Mouse (Mus musculus) bone marrow macrophage, adult 2 months (primary cell): ENCODE results near the gene Slc3a1. TPM values are rescaled to one million over a fixed set of nuclear protein-coding genes. Genes with fewer than 3 reads are reported as not detected.

Source experiments
- H3K27ac ChIP-seq: 2 replicates; pipeline ENCODE4 v1.5.1; 2012; ENCODE audit warnings: low read depth, low read length; ENCODE audit not compliant: insufficient read depth
- H3K4me1 ChIP-seq: 2 replicates; pipeline ENCODE4 v1.6.1; 2012; ENCODE audit warnings: low read length; ENCODE audit not compliant: control insufficient read depth, insufficient read depth
- H3K4me3 ChIP-seq: 2 replicates; pipeline ENCODE4 v1.5.1; 2012; ENCODE audit warnings: mild to moderate bottlenecking, low read length, moderate library complexity; ENCODE audit not compliant: insufficient read depth
- CTCF ChIP-seq: IDR thresholded peaks from 2 replicates; pipeline ENCODE4 v1.5.1; 2012; ENCODE audit warnings: low read depth, mild to moderate bottlenecking, low read length, moderate library complexity
- POLR2A ChIP-seq: IDR thresholded peaks from 2 replicates; pipeline ENCODE4 v1.6.1; 2012; ENCODE audit warnings: mild to moderate bottlenecking, low read depth, low read length, borderline replicate concordance
- polyA plus RNA-seq: library from polyadenylated mRNA; stranded (reverse); fragments of >200 nt; gene quantifications from 2 replicates; pipeline ENCODE4 v1.2.4, GENCODE M21; 2012; ENCODE audit not compliant: missing spikeins, insufficient read depth, insufficient read length

Gene Slc3a1
- polyA plus RNA-seq, 1 experiment = 0.32 TPM

GRCm38 (mm10) chr17:85018344-85018743, 9.8 kb upstream of the Slc3a1 start:
- H3K4me3 ChIP-seq = no peak overlapping the region
- TF ChIP-seq POLR2A (no peak), CTCF (no peak)
- H3K27ac ChIP-seq = no peak overlapping the region
- H3K4me1 ChIP-seq = peaks cover 11% of the 10 kb centered on the region

- Histone ChIP-seq H3K4me1 (peaks cover 11% of the 10 kb centered on the region), H3K4me3 (no peak overlapping the region), H3K27ac (no peak overlapping the region)
- TF ChIP-seq CTCF = no peak
- no peak for TF ChIP-seq POLR2A
Measured at GRCm38 (mm10) chr17:85018794-85019193, 9.4 kb upstream of the Slc3a1 start.

- Histone ChIP-seq H3K27ac (no peak overlapping the region), H3K4me1 (peaks cover 11% of the 10 kb centered on the region), H3K4me3 (no peak overlapping the region)
- no peak for TF ChIP-seq POLR2A
- no peak for TF ChIP-seq CTCF
Measured at GRCm38 (mm10) chr17:85020343-85020742, 7.8 kb upstream of the Slc3a1 start.

DNA sequence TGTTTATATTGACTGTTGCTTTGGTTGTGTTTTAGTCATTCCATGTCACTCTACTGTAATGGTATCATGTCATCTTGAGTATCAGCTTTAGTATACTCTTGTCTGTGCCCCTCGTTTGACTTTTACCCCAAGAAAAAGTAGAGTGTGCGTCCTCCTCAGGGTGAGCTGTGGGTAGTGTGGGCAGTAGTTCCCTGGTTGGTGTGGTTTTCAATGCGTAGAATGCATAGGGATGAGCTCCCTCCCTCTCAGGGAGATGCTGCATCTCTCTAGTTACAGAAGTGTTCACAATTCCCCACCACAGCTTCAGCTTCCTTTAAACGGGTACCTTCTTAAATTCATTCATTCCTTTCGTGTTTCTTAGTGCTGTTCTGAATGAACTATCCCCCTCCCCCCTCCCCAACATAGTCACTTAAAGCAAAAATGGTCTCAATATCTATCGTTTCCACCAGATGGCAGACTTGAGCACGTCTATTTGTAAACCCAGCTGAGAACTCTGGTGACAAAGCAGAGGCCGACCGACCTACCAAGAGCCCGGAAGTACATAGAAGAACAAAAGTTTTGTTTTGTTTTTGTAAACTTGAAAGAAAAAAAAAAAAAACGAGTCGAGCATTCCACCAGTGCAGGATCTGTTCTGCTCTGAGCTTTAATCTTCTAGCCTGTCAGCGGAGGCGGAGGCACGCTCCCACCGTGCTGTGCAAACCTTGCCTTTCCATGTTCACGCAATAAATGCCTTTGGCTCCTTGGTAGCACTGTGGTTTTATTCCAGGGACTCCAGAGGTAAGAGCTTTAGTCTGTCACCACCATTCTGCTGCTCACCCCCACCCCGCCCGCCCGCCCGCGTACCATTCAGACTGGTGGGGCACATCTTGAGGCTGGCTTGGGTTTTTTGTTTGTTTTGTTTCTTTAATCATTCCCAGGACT, 4.7 kb upstream of the Slc3a1 start:
- no peak overlapping the region for H3K4me3 ChIP-seq
- no peak overlapping the region for H3K27ac ChIP-seq
- TF ChIP-seq CTCF = no peak
- TF ChIP-seq POLR2A = no peak
- H3K4me1 ChIP-seq = peaks cover 6% of the 10 kb centered on the region

GRCm38 (mm10) chr17:85024237-85024636, 3.9 kb upstream of the Slc3a1 start:
- Histone ChIP-seq H3K4me3 (no peak overlapping the region), H3K27ac (no peak overlapping the region), H3K4me1 (peaks cover 2% of the 10 kb centered on the region)
- TF ChIP-seq POLR2A (no peak), CTCF (no peak)

GRCm38 (mm10) chr17:85025151-85025550, 3.0 kb upstream of the Slc3a1 start:
- Histone ChIP-seq H3K4me3 (no peak overlapping the region), H3K4me1 (no peaks in the 10 kb centered on the region), H3K27ac (no peak overlapping the region)
- no peak for TF ChIP-seq CTCF
- no peak for TF ChIP-seq POLR2A

GRCm38 (mm10) chr17:85026436-85026835, 1.7 kb upstream of the Slc3a1 start:
- Histone ChIP-seq H3K4me3 (no peak overlapping the region), H3K4me1 (no peaks in the 10 kb centered on the region), H3K27ac (no peak overlapping the region)
- TF ChIP-seq CTCF = no peak
- no peak for TF ChIP-seq POLR2A

GRCm38 (mm10) chr17:85027247-85027646, 929 bp upstream of the Slc3a1 start:
- Histone ChIP-seq H3K27ac (no peak overlapping the region), H3K4me3 (no peak overlapping the region), H3K4me1 (no peaks in the 10 kb centered on the region)
- no peak for TF ChIP-seq POLR2A

DNA sequence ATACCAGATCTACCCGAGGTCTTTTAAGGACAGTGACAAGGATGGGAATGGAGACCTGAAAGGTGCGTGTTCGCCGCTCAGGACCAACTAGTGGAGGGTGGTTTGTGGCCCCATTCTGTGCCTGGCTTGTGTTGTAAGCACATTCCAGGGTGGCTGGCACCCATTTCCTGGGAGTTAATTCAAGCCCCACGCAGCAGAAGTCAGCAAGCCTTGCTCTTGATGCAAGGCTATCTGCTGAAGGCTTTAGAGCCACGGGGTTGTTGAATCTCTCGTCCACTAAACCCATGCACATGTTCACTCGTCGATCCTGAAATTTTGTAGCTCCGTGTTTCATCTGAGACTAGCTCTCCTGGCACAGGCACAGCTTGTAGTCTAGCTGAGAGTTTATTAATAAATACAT, 621 bp downstream of the Slc3a1 start:
- TF ChIP-seq CTCF = no peak
- TF ChIP-seq POLR2A = no peak
- Histone ChIP-seq H3K4me3 (no peak overlapping the region), H3K27ac (no peak overlapping the region), H3K4me1 (no peaks in the 10 kb centered on the region)

GRCm38 (mm10) chr17:85030651-85031050, 2.5 kb downstream of the Slc3a1 start:
- TF ChIP-seq CTCF (no peak), POLR2A (no peak)
- Histone ChIP-seq H3K4me3 (no peak overlapping the region), H3K27ac (no peak overlapping the region), H3K4me1 (no peaks in the 10 kb centered on the region)
